Mouse (Mus musculus): Measurements from ENCODE around the gene Hus1b.

GRCm38 (mm10) chr13:30911931-30912625 lies 35.5 kb downstream of the Hus1b start:
- TF ChIP-seq USF1 (IDR thresholded peaks at IDR 0.05; ENCODE audit: low read depth, low read length) (no peak), CTCF (conservative IDR thresholded peaks at IDR 0.05 in 1 of 2, IDR thresholded peaks at IDR 0.05 in 1 of 2; ENCODE audit: low read depth in 2 of 2, low read length in 2 of 2) (no peak), MAZ (IDR thresholded peaks at IDR 0.05; ENCODE audit: low read depth, low read length) (no peak), EP300 (IDR thresholded peaks at IDR 0.05; ENCODE audit: low read length) (no peak), ZC3H11A (IDR thresholded peaks at IDR 0.05; ENCODE audit: low read depth, low read length) (no peak), SIN3A (IDR thresholded peaks at IDR 0.05; ENCODE audit: low read length) (no peak), POLR2A (IDR thresholded peaks at IDR 0.05; ENCODE audit: low read depth, low read length) (no peak), BHLHE40 (IDR thresholded peaks at IDR 0.05; ENCODE audit: low read depth, low read length) (no peak), ELF1 (IDR thresholded peaks at IDR 0.05; ENCODE audit: low read depth, low read length) (no peak)
